Comparison of ENCODE assay signal across 22 mouse cellular contexts in genomic region chr7:109627851-109628250, GRCm38 (mm10).
DNase-seq lines count a peak whose midpoint lies in the region; ATAC-seq and TF ChIP-seq lines count a peak whose summit lies in the region.
"Had no signal": no experiment of that assay in that cellular context is flagged by ENCODE, and none has a peak within 500 bp of the region (broad histone marks: within the 10 kb centered on the region; RNA-seq: fewer than 3 reads in every experiment).

No protein-coding gene starts in this region.

- H3K4me1 ChIP-seq in testis, adult 2 months (ENCODE audit: control insufficient read depth, insufficient read depth, low read length): no peaks in the 10 kb centered on the region
- H3K4me1 ChIP-seq in ES-E14 (ENCODE audit: control insufficient read depth in 2 of 2, insufficient read depth in 2 of 2, low read length in 2 of 2, poor library complexity in 1 of 2): peaks cover 0 to 5% of the 10 kb centered on the region in 2 experiments; a peak in 2 of 4 replicates
- H3K4me1 ChIP-seq in embryonic fibroblast, embryonic 13.5 days (ENCODE audit: control insufficient read depth, insufficient read depth, low read length): peaks cover 33% of the 10 kb centered on the region
- H3K4me1 ChIP-seq: embryonic facial prominence, embryonic 12.5 days; hindbrain, embryonic 15.5 days had no signal

- in situ Hi-C loops in ES-E14 (cut with MboI; ENCODE audit: low sequenced_read_pairs in 2 of 2, unreplicated experiment in 2 of 2): no loop called here

- H3K4me3 ChIP-seq in testis, adult 2 months (ENCODE audit: control insufficient read depth, low read depth, low read length): no peak overlapping the region
- H3K4me3 ChIP-seq in ES-E14 (ENCODE audit: insufficient read depth in 1 of 2, low read depth in 1 of 2, low read length in 2 of 2, poor library complexity in 1 of 2, severe bottlenecking in 1 of 2): no peak overlapping the region
- no peak overlapping the region for H3K4me3 ChIP-seq in embryonic fibroblast, embryonic 13.5 days (ENCODE audit: insufficient read depth, low read length)
- H3K4me3 ChIP-seq: embryonic facial prominence, embryonic 12.5 days; forebrain, embryonic 12.5 days; heart, embryonic 13.5 days; hindbrain, embryonic 15.5 days had no signal

- intact Hi-C loops in left cerebral cortex, postnatal 36 days (cut with DNase I): no loop called here

- H3K9ac ChIP-seq in ES-E14 (ENCODE audit: insufficient read depth, low read depth, low read length, poor library complexity, severe bottlenecking): no peak overlapping the region
- H3K9ac ChIP-seq: embryonic facial prominence, embryonic 12.5 days; forebrain, embryonic 12.5 days; heart, embryonic 13.5 days; hindbrain, embryonic 15.5 days had no signal

- TF ChIP-seq CTCF in testis, adult 2 months (IDR thresholded peaks at IDR 0.05; ENCODE audit: control insufficient read depth, insufficient read depth, insufficient replicate concordance, low read depth, low read length): no peak
- no peak for TF ChIP-seq CTCF in embryonic fibroblast, embryonic 13.5 days (IDR thresholded peaks at IDR 0.05; ENCODE audit: borderline replicate concordance, insufficient read depth, low read length)

- no peak for TF ChIP-seq POLR2A in testis, adult 2 months (IDR thresholded peaks at IDR 0.05; ENCODE audit: control insufficient read depth, low read depth, low read length)
- TF ChIP-seq POLR2A in embryonic fibroblast, embryonic 13.5 days (IDR thresholded peaks at IDR 0.05; ENCODE audit: low read depth, low read length): no peak

- H3K9me3 ChIP-seq in ES-E14 (ENCODE audit: control insufficient read depth, insufficient read depth, low read depth, low read length): no peaks in the 10 kb centered on the region
- H3K9me3 ChIP-seq: embryonic facial prominence, embryonic 12.5 days; forebrain, embryonic 12.5 days; heart, embryonic 13.5 days; hindbrain, embryonic 15.5 days had no signal

- DNase-seq in testis, postnatal 10 days (ENCODE audit: low spot score): no peak
- DNase-seq in ES-E14 (ENCODE audit: low read depth, low spot score): no peak
- no peak for DNase-seq in Muller cell, postnatal 12 days (ENCODE audit: inconsistent ontology term)
- DNase-seq in left cerebral cortex, postnatal 36 days (ENCODE audit: low spot score in 2 of 2): no peak
- DNase-seq: adrenal gland, adult 8-10 months; cerebellum, adult 11 months; cerebellum, adult 9-10 months; cerebellum, postnatal 25 days; gastrocnemius, postnatal 25 days; heart, adult 11 months; heart, postnatal 36 days had no signal

- no peak for ATAC-seq in frontal cortex, adult (ENCODE audit: low TSS enrichment)
- ATAC-seq: activated CD4-positive, CD25-positive, alpha-beta regulatory T cell, adult 4 months; forebrain, embryonic 16.5 days; intestine, embryonic 16.5 days; Patski had no signal

- H3K27me3 ChIP-seq in testis, adult 2 months (ENCODE audit: control insufficient read depth, insufficient read depth, low read length): no peaks in the 10 kb centered on the region
- H3K27me3 ChIP-seq: embryonic facial prominence, embryonic 12.5 days; forebrain, embryonic 12.5 days; heart, embryonic 13.5 days; hindbrain, embryonic 15.5 days; Patski had no signal

- no peaks in the 10 kb centered on the region for H3K36me3 ChIP-seq in testis, adult 2 months (ENCODE audit: control insufficient read depth, insufficient read depth, low read length)
- no peaks in the 10 kb centered on the region for H3K36me3 ChIP-seq in ES-E14 (ENCODE audit: control insufficient read depth, insufficient read depth, low read length, poor library complexity, severe bottlenecking)
- H3K36me3 ChIP-seq: embryonic facial prominence, embryonic 12.5 days; forebrain, embryonic 12.5 days; heart, embryonic 13.5 days; hindbrain, embryonic 15.5 days had no signal

- H3K27ac ChIP-seq in testis, adult 2 months (ENCODE audit: control insufficient read depth, insufficient read depth, low read depth, low read length): peak overlapping the region; percentile 49; the same call in 1 of the 2 replicates
- no peak overlapping the region for H3K27ac ChIP-seq in ES-E14 (ENCODE audit: insufficient read depth, low read depth, low read length, poor library complexity, severe bottlenecking)
- peak overlapping the region; percentile 69 for H3K27ac ChIP-seq in embryonic fibroblast, embryonic 13.5 days (ENCODE audit: insufficient read depth, low read length)
- H3K27ac ChIP-seq: embryonic facial prominence, embryonic 12.5 days; forebrain, embryonic 12.5 days; hindbrain, embryonic 15.5 days had no signal

TF ChIP-seq in ES-E14, 5 proteins besides CTCF, POLR2A, EP300 and RAD21:
- TF ChIP-seq ZNF384 (IDR thresholded peaks at IDR 0.05; ENCODE audit: low read depth, low read length) (peak; percentile 47; the same call in 1 of the 2 replicates), MAFK (IDR thresholded peaks at IDR 0.05; ENCODE audit: insufficient read depth, low read depth, low read length) (no peak)
